Mouse (Mus musculus) liver, embryonic 16.5 days (tissue): ENCODE measurements around the gene Fnip2. TPM values are rescaled to one million over a fixed set of nuclear protein-coding genes. Genes with fewer than 3 reads are reported as not detected.
A peak's percentile ranks its signal among the peaks of the same experiment; 100 is the strongest.

Experiments used
- ATAC-seq: fragments of 200-750 bp; cut with Nextera tagmentation; 2 replicates; pipeline ENCODE4 v1.8.0; 2017; ENCODE audit warnings: low read depth, mild to moderate bottlenecking, moderate number of reproducible peaks, moderate library complexity
- H3K27ac ChIP-seq: fragments of 300-500 bp; sonication (generic); 2 replicates; pipeline ENCODE4 v1.5.1; 2014; ENCODE audit warnings: mild to moderate bottlenecking, low read length
- H3K27me3 ChIP-seq: fragments of 300-500 bp; sonication (generic); 2 replicates; pipeline ENCODE4 v1.6.1; 2014; ENCODE audit warnings: low read depth, low read length, mixed read lengths; ENCODE audit not compliant: control insufficient read depth, insufficient read depth
- H3K36me3 ChIP-seq: fragments of 300-500 bp; sonication (generic); 2 replicates; pipeline ENCODE4 v1.6.1; 2014; ENCODE audit warnings: mild to moderate bottlenecking; ENCODE audit not compliant: control insufficient read depth, insufficient read depth
- H3K4me1 ChIP-seq: fragments of 300-500 bp; sonication (generic); 2 replicates; pipeline ENCODE4 v1.6.1; 2014; ENCODE audit warnings: low read depth, low read length, mixed read lengths; ENCODE audit not compliant: control insufficient read depth
- H3K4me2 ChIP-seq: fragments of 300-500 bp; sonication (generic); 2 replicates; pipeline ENCODE4 v1.6.1; 2014; ENCODE audit warnings: low read depth, low read length, mixed read lengths
- H3K4me3 ChIP-seq: fragments of 300-500 bp; sonication (generic); 2 replicates; pipeline ENCODE4 v1.5.1; 2014; ENCODE audit warnings: low read depth, mild to moderate bottlenecking, low read length
- H3K9ac ChIP-seq: fragments of 300-500 bp; sonication (generic); 2 replicates; pipeline ENCODE4 v1.6.1; 2014; ENCODE audit warnings: low read depth, low read length
- H3K9me3 ChIP-seq: fragments of 300-500 bp; sonication (generic); replicated peaks from 2 replicates; pipeline ENCODE4 v1.6.1; 2016; ENCODE audit warnings: low read length; ENCODE audit not compliant: control insufficient read depth
- WGBS: fragments of 180-500 bp; shearing (Covaris S2); extraction: QIAGEN DNeasy Blood & Tissue Kit; methylation state at CpG from one replicate; pipeline ENCODE4 v1.1.7; 2014; ENCODE audit not compliant: insufficient replicate concordance; 5-methylcytosine and 5-hydroxymethylcytosine counted together
- polyA plus RNA-seq: library from polyadenylated mRNA; unstranded; fragments of >200 nt; fragmentation: Nextera tagmentation; extraction: Ambion mirVana; gene quantifications from 2 replicates; pipeline ENCODE4 v1.2.1, GENCODE M21; 2015

The Fnip2 gene
- polyA plus RNA-seq, 1 experiment from 2014 or later = 3.5 TPM

GRCm38 (mm10) chr3:79539124-79539523 lies 28.5 kb downstream of the Fnip2 start:
- no peak for ATAC-seq
- H3K9ac ChIP-seq = no peak overlapping the region
- H3K36me3 ChIP-seq = no peaks in the 10 kb centered on the region
- H3K4me1 ChIP-seq = peaks cover 38% of the 10 kb centered on the region
- no peak overlapping the region for H3K4me3 ChIP-seq
- H3K27me3 ChIP-seq = no peaks in the 10 kb centered on the region
- WGBS = 67% methylated on average over 3 of the region's 3 CpGs
- H3K9me3 ChIP-seq = no peaks in the 10 kb centered on the region
- H3K4me2 ChIP-seq = no peak overlapping the region
- peak overlapping the region; percentile 48; the same call in 1 of the 2 replicates for H3K27ac ChIP-seq

GRCm38 (mm10) chr3:79538342-79538741 lies 29.3 kb downstream of the Fnip2 start:
- WGBS = 20% methylated on average over 3 of the region's 3 CpGs
- Histone ChIP-seq H3K4me1 (peaks cover 38% of the 10 kb centered on the region), H3K4me2 (no peak overlapping the region)

GRCm38 (mm10) chr3:79537626-79538203 lies 29.9 kb downstream of the Fnip2 start:
- no peak overlapping the region for H3K9ac ChIP-seq
- H3K27ac ChIP-seq = peak overlapping the region; percentile 44
- H3K9me3 ChIP-seq = no peaks in the 10 kb centered on the region
- no peak overlapping the region for H3K4me2 ChIP-seq
- no peak overlapping the region for H3K4me3 ChIP-seq
- H3K4me1 ChIP-seq = peaks cover 32% of the 10 kb centered on the region
- H3K36me3 ChIP-seq = no peaks in the 10 kb centered on the region
- no peaks in the 10 kb centered on the region for H3K27me3 ChIP-seq
- WGBS = 65% methylated on average over 3 of the region's 3 CpGs
- ATAC-seq = no peak

More at GRCm38 (mm10) chr3:79538342-79538741, 29.3 kb downstream of the Fnip2 start:
- Histone ChIP-seq H3K4me3 (no peak overlapping the region), H3K27ac (peak overlapping the region; percentile 44), H3K9me3 (no peaks in the 10 kb centered on the region), H3K27me3 (no peaks in the 10 kb centered on the region), H3K9ac (no peak overlapping the region), H3K36me3 (no peaks in the 10 kb centered on the region)
- ATAC-seq = peak; percentile 61

DNA sequence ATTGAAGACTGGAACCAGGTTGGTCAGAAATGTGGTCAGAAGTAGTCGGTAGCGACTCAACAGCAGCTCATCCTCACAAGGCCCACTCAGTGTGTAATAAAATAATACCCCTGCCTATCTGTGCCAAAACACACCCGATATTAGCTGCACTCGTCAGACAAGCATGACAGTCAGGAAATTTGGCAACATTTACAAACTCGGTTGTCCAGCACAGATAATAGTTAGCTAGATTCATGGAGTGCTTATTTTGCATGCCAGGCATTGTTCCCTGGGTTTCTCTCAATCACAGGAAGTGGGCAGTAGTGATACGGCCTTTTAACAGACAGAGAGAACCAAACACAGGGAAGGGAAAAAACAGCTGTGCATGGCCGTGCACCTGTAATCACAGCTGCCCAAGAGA lies 30.6 kb downstream of the Fnip2 start:
- no peak for ATAC-seq
- Histone ChIP-seq H3K4me1 (peaks cover 34% of the 10 kb centered on the region), H3K9me3 (no peaks in the 10 kb centered on the region), H3K36me3 (no peaks in the 10 kb centered on the region), H3K27me3 (no peaks in the 10 kb centered on the region), H3K4me2 (no peak overlapping the region), H3K27ac (no peak overlapping the region), H3K4me3 (no peak overlapping the region), H3K9ac (no peak overlapping the region)
- WGBS = 30% methylated on average over 7 of the region's 7 CpGs

DNA sequence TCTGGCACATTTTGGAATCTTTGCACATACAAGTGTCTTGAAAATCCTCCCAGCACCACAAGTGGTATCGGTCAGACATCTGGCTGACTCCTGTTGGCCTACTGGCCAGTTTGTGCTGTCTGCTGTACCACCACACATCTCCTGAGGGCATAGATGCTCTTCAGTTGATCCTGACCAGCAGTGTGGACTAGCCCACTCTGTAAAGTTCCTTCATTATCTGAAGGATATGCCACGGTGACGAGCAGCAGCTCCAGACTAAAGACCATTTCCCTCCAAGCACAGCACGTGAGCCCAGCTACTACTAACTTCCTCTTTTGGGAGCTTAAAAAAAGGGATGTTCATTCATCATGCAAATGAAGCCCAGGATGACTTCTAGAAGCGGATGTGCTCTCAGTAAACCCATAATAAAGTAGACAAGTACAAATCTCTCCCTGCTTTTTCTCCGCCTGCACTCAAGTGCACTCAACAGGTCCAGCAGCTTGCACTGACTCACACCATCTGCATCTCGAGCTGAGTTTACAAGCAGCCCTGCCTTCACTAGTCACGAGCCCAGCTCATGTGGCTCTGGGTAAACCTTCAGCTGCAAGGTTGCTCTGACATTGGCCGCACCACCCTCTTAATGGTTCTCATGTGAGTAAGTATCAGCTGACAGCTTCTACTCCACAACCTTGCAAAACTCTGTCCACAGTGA lies 35.9 kb downstream of the Fnip2 start:
- Histone ChIP-seq H3K9me3 (no peaks in the 10 kb centered on the region), H3K9ac (no peak overlapping the region), H3K36me3 (no peaks in the 10 kb centered on the region), H3K27me3 (no peaks in the 10 kb centered on the region), H3K4me1 (peaks cover 33% of the 10 kb centered on the region), H3K4me2 (no peak overlapping the region), H3K4me3 (no peak overlapping the region), H3K27ac (peak overlapping the region; percentile 45; the same call in 1 of the 2 replicates)
- peak; percentile 20; the same call in 1 of the 2 replicates for ATAC-seq
- WGBS = 44% methylated on average over 9 of the region's 9 CpGs

DNA sequence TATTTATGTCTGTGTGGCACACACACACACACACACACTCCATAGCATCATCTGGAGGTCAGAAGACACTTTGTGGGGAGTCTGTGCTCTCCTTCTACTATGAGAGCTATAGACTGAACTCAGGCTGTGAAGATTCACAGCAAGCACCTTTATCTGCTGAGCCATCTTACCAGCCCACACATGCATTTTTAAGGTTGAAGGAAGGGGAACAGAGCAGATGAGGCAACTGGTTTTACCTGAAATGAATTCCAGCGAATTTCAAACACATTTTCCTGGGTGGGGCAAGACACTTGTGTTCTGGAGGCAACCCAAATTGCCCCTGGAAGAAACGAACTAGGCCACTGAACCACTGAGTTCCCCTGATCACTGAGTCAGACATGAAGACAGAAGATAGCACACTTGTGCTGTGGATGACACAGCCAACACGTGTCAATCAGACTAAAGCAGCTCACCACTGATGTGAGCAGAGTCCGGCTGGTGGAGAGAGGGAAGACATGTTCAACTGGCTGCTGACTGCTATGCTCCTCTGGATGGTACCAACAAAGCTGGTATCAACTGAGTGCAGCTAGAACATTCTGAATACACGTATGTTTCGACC lies 38.0 kb downstream of the Fnip2 start:
- no peak overlapping the region for H3K4me2 ChIP-seq
- peaks cover 33% of the 10 kb centered on the region for H3K4me1 ChIP-seq
- no peak overlapping the region for H3K27ac ChIP-seq
- H3K4me3 ChIP-seq = no peak overlapping the region
- peak; percentile 73 for ATAC-seq
- H3K9ac ChIP-seq = no peak overlapping the region
- 39% methylated on average over 6 of the region's 6 CpGs for WGBS
- H3K9me3 ChIP-seq = no peaks in the 10 kb centered on the region
- H3K27me3 ChIP-seq = no peaks in the 10 kb centered on the region
- H3K36me3 ChIP-seq = no peaks in the 10 kb centered on the region

GRCm38 (mm10) chr3:79528451-79528850 lies 39.1 kb downstream of the Fnip2 start:
- no peak for ATAC-seq
- H3K4me3 ChIP-seq = no peak overlapping the region
- no peaks in the 10 kb centered on the region for H3K36me3 ChIP-seq
- H3K27me3 ChIP-seq = no peaks in the 10 kb centered on the region
- 21% methylated on average over 8 of the region's 8 CpGs for WGBS
- no peak overlapping the region for H3K9ac ChIP-seq
- H3K27ac ChIP-seq = no peak overlapping the region
- H3K4me1 ChIP-seq = peaks cover 33% of the 10 kb centered on the region
- H3K4me2 ChIP-seq = no peak overlapping the region
- H3K9me3 ChIP-seq = no peaks in the 10 kb centered on the region

GRCm38 (mm10) chr3:79527921-79528320 lies 39.7 kb downstream of the Fnip2 start:
- no peak overlapping the region for H3K4me3 ChIP-seq
- H3K4me2 ChIP-seq = no peak overlapping the region
- no peak overlapping the region for H3K9ac ChIP-seq
- ATAC-seq = no peak
- H3K27me3 ChIP-seq = no peaks in the 10 kb centered on the region
- no peaks in the 10 kb centered on the region for H3K36me3 ChIP-seq
- H3K4me1 ChIP-seq = peaks cover 33% of the 10 kb centered on the region
- no peaks in the 10 kb centered on the region for H3K9me3 ChIP-seq
- no peak overlapping the region for H3K27ac ChIP-seq
- 61% methylated on average over 8 of the region's 8 CpGs for WGBS

DNA sequence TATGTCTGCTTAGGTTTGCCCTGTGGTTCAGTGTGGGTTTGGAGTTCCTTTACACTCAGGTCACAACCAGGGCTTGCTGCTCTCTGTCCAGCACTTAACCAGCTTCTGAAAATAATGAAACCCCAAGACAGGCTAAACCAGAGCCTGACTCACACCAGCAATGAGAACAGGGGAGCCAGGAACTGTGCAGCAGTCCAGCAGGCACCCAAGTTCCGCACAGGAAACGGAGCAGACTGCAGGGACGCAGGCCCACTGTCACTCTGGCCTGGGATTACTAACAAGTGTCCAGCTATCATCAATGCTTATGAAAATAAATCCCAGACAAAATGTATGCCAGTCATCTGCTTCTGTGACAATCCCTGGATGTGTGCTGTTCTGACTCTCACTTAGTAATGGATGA lies 40.1 kb downstream of the Fnip2 start:
- H3K27ac ChIP-seq = no peak overlapping the region
- no peak overlapping the region for H3K4me3 ChIP-seq
- no peak overlapping the region for H3K4me2 ChIP-seq
- H3K9me3 ChIP-seq = no peaks in the 10 kb centered on the region
- H3K4me1 ChIP-seq = peaks cover 33% of the 10 kb centered on the region
- no peak for ATAC-seq
- no peaks in the 10 kb centered on the region for H3K27me3 ChIP-seq
- 87% methylated on average over 3 of the region's 3 CpGs for WGBS
- H3K36me3 ChIP-seq = no peaks in the 10 kb centered on the region
- no peak overlapping the region for H3K9ac ChIP-seq
